Mouse (Mus musculus) frontal cortex, adult 2 months (tissue): ENCODE measurements around the gene Pole. TPM values are rescaled to one million over a fixed set of nuclear protein-coding genes. Genes with fewer than 3 reads are reported as not detected.

Experiments
- DNase-seq, 2 experiments: peaks; one replicate each; pipeline ENCODE4 v3.0.0; 2022; ENCODE audit warnings: low spot score in 1 of 2; ENCODE audit errors: extremely low spot score in 1 of 2
- polyA plus RNA-seq: library from polyadenylated mRNA; depleted of rRNA; stranded (reverse); fragments of >200 nt; gene quantifications from 2 replicates; pipeline ENCODE4 v1.2.3, GENCODE M21; 2012

Gene Pole
- polyA plus RNA-seq, 1 experiment = 1.7 TPM

DNA sequence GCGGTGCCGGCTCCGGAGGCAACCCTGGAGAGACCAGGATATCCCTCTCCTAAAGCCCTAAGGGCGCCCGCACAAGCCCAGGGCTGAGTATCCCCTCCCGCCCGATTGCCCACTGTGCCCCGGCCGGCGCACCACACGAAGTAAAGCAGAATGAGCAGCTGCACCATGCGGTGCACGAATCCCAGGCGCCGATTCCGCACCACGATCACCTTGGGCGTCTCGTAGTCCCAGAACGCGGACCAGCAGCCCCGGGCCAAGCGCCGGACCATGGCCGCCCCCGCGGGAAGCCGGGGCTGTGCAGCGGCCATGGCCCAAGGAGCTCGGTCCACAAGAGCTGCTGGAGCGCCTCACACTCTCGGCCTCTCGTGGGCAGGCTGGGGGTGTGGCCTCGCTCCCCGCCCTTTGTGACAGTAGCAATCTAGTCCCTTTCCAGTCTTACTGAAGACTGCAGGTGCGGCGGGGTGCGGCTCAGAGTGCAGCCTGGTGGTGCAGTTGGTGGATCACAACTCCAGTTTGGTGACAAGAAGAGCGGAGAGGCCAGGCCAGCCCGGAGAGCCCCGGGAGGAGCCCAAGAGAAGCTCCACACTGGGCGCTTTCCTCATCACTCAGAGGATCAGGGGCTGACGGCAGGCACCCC lies 56.7 kb downstream of the Pole start, which contains the start of gene P2rx2:
TSS of gene P2rx2 (minus strand) at position 565 of the 637 bp plus-strand sequence.
- peak in 1 of 2 experiments; percentile 20 for DNase-seq

DNA sequence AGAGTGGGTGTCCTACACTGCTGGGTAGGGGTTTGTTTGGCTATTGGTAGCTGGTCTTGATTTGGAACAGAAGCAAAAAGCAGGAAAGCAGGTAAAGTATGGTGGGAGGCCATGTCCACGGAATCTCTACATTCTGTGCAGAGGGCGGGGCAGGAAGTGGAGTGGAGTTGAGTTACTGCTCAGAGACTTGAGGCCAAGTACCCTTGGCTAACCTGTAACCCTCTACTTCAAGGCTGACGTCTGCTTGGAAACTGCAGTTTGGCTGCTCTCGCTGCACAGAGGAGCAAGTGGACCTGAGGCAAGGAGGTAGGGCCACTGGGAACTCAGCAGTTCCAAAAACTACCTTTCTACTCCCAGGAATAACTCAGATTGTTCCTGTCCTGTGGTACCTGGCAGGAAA lies 58.4 kb downstream of the Pole start, which contains the start of gene Lrcol1:
TSS of gene Lrcol1 (plus strand) at position 207 of the 400 bp plus-strand sequence.
- DNase-seq = no peak

DNA sequence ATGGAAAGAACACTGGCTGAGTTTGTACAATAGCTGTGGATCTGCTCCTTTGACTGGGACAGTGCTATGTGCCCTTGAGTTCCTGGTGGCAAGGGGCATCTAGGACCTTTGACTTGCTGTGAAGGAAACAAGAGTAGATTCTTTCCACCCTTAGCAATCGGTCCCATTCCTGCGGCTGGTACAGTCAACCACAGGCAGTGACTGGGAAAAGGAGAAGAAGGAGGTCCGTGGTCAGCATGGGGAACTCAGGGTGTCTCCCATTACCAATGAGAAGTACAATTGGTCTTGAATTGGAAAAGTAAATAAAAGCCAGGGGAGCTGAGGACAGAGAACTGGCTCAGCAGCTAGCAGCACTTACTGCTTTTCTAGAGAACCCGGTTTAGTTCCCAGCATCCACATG lies 59.4 kb downstream of the Pole start:
- DNase-seq = no peak

DNA sequence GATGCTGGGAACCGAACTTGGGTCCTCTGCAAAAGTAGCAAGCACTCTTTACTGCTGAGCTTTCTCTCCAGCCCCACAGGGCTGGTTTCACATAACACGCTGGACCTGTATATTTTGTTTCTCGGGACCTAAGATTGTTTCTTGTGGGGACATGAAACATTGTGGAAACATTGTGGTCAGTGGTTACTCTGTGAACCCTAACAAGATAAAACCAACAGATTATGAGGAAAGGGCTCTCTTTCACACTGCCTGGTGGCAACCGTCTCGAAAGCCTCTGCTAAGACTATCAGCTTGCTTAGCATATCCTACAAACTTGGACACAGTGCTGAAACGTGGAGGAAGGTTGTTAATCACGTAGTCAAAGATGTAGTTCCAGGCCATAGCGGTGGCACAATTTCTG lies 60.9 kb downstream of the Pole start:
- no peak for DNase-seq

DNA sequence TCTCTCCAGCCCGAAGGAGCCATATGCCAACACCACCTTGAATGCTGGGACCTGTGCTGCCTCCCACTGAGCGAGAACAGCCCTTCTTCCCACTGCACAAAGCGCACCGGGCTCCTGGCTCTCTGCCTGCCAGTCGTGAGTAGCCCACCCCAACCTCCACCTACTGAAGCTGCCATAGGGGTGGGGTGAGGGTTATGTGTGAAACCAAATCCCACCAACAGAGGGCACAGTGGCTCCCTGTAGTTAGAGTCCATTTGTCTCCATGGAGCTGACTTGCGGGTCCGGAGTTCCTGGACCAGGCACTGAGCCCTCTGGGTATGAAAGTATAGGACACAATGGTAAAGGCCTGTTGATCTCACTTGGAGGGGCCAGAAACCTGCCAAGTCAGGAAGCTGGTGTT lies 68.6 kb downstream of the Pole start:
- DNase-seq = peak in 1 of 2 experiments; percentile 50

DNA sequence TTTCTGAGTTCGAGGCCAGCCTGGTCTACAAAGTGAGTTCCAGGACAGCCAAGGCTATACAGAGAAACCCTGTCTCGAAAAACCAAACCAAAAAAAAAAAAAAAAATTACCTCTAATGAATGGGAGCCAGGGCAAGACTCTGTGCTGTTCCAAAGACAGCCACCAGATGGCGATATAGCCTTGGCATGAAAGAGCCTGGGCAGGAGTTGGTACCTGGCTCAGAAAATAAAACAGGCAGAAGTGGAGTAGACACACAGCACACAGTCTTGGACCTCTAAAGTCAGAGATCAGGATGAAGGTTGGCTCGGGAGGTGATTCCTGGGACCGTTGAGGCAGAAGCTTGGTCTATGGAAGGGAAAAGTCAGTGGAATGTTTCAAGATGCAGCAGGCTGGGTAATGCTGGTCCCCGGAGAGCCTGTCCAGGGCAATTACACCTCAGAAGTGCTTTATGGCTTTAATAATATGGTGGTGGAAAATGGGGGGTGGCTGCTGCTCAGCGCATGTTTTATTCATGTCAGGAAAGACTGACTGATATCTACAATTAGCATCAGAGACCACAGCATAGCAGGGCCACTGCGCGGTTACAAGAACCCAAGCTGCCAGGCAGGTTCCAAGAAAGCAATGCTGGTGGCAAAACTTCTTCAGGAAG lies 71.5 kb downstream of the Pole start:
- peak; percentile 37 to 94 for DNase-seq

DNA sequence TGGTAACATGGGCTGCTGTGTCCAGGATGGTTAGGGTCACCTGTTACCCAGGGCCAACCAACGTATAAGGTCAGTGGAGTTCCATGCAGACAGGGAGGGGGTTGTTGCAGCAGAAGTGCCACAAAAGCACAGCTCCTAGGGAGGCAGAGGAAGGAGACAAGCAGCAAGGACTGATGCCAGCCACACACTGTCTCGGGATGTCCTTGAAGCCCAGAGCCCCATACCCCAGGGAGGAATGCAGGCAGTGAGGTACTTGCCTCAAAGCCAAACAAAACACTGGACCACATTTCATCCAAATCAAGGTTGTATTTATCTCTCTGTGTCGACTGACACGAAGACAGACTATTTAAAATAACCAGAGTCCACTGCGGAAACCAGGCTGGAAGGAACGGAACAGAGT lies 75.4 kb downstream of the Pole start:
- no peak for DNase-seq

DNA sequence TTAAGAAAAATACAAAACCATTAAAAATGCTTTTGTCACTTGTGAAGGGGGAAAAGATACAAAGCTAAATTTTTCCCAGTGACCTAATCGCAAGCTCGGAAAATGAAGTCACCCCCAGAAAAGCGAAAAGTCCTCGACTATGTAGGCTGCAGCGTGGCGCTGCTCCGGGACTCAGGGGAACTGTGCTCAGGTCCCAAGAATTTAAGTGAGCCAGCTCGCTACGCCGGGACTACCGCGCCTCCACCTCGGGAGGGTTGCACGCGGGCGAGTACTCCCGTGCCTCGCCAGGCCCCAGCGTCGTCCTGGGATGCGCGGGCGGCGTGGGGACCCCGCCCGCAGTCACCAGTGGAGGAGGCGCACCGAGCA lies 76.7 kb downstream of the Pole start:
- DNase-seq = no peak

DNA sequence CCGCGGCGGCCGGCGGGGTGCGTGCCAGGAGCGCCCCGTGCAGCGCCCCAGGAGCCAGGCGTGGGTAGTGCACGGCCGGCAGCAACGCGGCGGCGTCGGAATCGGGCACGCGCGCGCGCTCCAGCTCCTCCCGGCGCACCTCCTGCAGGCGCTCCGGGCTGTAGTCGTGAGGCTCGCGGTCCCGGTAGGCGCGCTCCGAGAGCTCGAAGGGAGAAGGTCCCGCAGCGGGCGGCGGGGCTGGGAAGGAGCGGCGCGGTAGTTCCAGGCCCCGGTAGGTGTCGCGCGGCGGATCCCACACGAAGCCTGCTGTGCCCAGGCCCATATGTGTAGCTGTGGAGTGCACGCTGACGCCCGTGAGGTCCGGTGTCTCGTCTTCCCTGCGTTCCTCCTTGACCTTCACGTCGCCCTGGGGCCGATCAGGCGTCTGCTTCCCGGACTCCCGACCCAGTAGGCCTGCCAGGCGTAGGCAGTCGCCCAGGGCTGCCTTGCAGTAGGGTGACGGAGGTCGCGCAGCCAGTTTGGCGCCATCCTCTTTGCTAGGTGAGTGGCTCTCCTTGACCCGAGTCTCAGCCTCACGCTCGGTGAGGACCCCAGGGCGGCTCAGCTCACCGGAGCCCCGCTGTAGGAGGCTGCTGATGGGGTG lies 77.2 kb downstream of the Pole start:
- DNase-seq = peak in 1 of 2 experiments; percentile 81

DNA sequence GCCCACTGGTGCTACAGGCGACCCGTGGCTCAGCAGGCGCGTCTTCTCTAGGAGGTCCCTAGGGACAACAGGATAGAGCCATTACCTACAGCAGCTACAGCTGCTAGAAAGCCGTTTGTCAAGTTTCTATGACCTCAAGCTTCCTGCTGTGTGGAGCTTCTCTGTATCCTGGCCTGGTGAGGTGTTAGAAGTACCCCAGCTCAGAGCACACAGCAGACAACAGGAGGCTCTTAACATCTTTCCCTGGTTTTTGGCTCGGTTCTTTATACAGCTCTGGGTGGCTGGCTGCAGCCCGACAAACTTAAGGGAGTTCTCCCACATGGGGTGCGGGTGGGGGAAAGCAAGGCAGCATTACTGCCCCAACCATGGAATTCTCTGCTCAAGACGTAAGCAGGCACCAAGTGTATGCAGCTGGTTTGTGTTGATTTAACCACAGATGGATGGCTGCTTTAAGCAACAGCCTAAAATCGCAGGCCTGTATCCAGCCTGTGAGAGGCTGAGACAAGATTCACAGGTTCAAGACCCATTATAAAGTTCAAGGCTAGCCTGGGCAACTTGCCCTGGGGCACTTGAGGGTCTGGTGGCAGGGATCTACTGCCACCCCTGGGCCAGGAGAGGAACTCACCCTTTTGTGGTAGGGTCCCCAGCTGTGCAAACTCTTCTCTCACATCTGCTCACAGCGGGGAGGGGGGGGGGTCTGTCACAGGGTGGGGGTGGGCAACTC lies 77.9 kb downstream of the Pole start:
- no peak for DNase-seq

DNA sequence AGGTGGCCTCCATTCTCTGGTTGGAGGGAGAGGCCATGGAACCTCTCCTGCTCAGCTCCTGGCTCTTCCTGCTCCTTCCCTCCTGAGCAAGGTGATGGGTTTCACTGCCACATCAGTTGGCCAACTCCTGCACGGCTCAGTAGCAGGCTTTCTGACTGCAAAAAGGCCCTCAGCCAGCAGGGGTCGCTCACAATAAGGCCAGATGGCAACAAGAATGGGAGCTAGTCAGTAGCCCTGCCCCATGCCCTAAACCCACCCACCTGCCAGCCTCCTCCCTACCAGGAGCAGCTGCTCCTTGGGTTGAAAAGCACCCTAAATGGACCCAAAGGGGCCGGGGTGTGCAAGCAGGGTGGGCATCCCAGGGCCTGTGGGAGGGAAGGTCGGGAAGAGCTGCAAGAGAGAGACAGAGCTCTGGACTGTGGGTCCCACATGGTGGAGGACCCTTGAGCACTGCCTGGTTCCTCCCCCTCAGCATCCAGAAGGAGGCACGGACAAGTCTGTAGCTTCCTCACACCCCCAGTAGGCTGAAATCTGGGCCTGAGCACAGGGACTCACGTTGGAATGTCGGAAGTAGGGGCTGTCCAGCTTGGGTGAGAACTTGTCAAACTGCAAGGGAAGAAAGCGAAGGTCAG lies 90.8 kb downstream of the Pole start:
- DNase-seq = peak; percentile 49 to 88

DNA sequence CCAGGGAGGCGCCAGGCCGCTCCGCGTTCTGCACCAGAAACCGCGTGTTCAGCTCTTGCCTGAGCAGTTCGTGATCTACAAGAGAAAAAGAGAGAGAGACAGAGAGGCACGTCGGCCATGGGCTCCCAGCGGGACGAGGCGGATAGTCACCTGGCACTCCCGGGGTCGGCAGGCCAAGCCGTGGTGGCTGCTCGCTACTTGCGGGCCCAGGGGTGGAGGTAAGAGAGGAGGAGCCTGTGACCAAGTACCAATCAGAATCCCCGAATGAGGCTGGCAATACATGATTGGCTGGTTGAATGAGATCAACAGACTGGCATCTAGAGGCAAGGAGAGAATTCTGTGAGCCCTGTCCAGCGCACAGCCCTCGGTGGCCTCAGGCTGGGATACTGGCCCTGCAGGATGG lies 92.1 kb downstream of the Pole start:
- DNase-seq = peak in 1 of 2 experiments; percentile 26

DNA sequence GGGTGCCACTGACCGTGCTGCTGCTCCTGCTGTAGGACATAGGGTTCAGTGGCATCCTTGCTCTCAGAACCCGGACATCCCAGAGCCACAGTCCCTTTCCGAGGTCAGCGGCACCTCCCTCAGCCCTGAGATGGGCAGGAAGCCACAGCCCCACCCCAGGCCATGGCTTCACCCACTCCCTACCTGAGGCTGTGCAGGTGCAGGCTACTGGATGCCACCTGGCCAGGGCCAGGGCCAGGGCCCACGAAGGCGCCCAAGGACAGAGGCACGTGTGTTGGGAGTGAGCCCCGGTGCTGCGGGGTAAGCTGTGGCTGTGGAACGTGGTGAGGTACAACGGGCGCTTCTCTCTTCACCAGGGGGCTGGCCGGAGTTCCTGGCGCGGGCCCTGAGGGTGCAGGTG lies 93.0 kb downstream of the Pole start:
- no peak for DNase-seq

DNA sequence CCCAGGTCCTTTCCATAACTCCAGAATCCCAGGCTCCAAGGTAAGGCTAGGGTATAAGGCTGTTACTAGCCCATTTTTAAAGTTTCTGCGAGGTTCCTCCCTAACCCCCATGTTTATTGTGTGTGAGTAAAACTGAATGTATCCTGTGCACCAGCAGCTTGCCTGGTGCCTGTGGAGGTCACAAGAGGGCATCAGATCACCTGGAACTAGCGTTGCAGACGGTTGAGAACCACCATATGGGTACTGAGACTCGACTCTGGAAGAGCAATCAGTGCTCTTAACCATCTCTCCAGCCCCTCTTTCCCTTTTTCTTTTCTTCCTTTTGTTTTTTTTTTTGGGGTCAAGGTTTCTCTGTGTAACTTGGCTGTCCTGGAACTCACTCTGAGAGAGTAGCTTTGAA lies 93.7 kb downstream of the Pole start:
- no peak for DNase-seq

DNA sequence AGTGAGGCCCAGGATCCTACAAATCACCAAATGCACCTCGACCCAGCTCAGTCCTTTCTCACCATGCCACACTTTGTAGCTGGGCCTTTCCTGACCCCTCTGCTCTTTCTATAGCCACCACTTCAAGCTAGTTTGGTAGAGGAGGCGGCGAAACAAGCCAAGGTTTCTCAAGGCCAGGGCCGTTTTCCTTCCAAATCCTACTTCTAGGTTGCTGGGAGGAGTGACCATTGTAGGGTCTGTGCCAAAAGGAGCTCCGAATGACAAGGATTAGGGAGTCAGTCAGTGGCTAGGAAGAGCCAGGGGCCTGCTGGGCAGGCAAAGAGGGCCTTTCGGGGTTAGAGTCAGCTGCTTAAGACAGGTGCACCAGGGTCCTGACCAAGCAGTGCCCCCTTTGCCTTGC lies 98.4 kb downstream of the Pole start:
- DNase-seq = no peak

DNA sequence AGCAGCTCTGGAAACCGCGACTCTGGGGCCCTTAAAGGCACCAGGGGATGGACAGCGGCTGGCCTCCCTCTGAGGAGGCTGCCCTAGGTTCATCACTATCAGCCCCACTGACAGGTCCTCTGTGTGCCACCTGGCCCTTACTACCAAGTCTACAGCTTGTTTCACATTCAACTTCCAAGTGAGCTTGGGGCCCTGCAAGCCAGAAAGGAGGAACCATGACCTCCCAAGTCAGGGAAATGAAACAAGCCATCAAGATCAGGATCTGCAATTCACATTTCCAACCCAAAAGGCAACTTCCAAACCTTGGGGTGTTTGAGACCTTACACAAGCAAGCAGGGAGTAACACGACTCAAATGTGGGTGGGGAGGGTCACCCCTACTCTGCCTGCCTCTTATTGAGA lies 99.2 kb downstream of the Pole start:
- DNase-seq = no peak

DNA sequence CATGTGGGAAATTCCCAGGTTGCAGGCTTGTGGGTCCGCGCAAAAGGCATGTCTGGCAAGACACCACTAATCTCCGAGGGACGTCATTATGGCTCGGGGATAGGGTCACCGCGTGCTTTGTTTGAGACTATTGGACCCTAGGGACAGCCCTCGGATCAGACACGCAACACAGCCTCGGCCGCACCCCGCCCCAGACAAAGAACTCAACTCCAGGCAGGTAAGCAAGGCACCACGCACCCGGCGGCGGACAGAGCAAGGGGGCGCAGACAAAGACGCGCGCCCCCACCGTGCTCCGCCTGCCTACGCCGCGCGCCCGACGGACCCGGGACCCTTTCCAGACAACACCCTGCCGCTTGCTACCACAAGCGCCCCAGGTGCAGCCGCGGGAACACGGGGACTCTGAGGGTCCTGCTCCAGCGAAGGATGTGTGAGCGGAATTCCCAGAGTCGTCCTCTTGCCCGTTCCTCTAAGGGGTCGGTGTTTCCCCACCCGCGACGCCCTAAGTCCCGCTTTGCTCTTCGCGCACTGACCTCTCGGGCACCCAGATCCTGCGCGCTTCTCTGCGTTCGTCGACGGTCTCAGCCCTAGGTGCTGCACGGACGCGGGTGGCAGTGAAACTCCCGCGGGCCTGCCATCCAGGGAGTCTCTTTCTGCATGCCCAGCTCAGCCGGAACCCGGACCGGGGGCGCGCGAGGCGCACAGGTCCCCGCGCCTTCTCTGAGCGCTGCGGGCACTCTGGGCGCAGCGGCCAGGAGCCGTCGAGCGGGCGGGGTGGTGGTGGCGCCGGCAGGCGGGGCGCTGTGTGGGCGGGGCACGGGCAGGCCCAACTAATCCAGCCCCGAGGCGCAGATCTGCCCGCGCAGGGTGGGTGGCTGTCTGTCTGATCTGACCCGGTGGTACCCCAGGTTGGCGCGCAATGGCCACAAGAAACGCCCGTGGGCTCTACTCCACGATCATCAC lies 100.5 kb downstream of the Pole start:
- peak in 1 of 2 experiments; percentile 67 for DNase-seq
